Mouse (Mus musculus) olfactory bulb, adult 2 months (tissue): ENCODE results near the gene Adprh.

Source experiments
- CTCF ChIP-seq: fragments of 200-500 bp; IDR thresholded peaks from 2 replicates; pipeline ENCODE4 v1.5.1; 2012; ENCODE audit warnings: low read depth, mild to moderate bottlenecking, low read length, moderate library complexity; ENCODE audit not compliant: insufficient read depth
- POLR2A ChIP-seq: fragments of 200-500 bp; IDR thresholded peaks from 2 replicates; pipeline ENCODE4 v1.6.1; 2012; ENCODE audit warnings: mild to moderate bottlenecking, low read depth, low read length, moderate library complexity; ENCODE audit not compliant: insufficient read depth

GRCm38 (mm10) chr16:38398266-38398665, 54.2 kb downstream of the Adprh start:
- TF ChIP-seq POLR2A (no peak), CTCF (no peak)
